In the genomic region with DNA sequence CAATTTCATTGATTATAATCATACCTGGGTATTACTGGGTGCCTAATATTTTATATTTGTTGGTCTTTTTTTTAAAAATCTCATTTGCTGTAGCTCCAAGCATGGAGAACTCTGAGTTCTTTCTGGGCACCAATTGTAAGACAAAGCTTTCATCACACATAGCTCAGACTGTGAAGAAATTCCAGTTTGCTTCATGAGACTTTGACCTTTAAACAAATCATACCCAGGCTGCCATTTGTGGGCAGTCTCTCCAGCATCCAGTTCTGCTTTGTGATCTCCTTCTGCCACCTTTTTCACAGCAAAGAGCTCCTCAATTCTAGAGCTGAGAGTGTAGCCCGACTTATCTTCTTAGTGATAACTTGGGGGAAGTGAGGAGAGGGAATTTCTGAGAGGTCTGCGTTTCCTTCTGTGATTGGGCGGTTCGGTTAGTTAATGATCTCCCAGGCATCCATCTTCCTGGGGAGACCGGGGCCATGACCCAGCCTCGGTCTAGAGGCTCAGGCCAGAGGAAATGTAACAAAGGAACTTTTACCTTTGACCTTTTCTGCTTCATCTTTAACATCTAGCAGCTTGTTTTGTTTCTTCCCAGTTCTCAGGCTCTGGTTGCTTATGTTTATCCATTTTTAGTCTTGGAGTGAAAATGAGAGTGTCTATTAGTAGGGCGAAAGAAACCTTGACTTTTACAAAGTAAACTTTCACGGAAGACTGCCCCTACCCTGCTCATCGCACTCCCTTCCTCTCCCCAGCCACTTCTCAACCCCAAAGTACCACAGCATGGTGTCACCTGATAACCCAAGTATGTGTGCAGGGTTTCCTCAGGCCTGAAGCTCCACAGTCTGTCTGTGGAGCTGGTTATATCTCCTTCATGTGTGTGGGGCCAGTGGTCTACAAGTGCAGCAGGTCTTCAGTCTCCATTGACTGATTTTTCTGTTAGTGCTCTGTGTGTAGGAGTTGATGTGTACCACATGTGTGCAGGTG, we compare ENCODE assay signal across 20 mouse cellular contexts. TPM values are rescaled to one million over a fixed set of nuclear protein-coding genes. Genes with fewer than 3 reads are reported as not detected.
A peak's percentile ranks its signal among the peaks of the same experiment; 100 is the strongest.
DNase-seq lines count a peak whose midpoint lies in the region; ATAC-seq and TF ChIP-seq lines count a peak whose summit lies in the region.
"Had no signal": no experiment of that assay in that cellular context is flagged by ENCODE, and none has a peak within 500 bp of the region (broad histone marks: within the 10 kb centered on the region; RNA-seq: fewer than 3 reads in every experiment).

No protein-coding gene starts in this region.

- no peak overlapping the region for H3K27ac ChIP-seq in neural tube, embryonic 15.5 days (replicated peaks)
- H3K27ac ChIP-seq in forebrain, embryonic 14.5 days (ENCODE audit: low read depth, low read length): no peak overlapping the region
- H3K27ac ChIP-seq in gastrocnemius, adult 2 months: no peak overlapping the region
- H3K27ac ChIP-seq: liver, embryonic 14.5 days; midbrain, embryonic 10.5 days had no signal

- no peaks in the 10 kb centered on the region for H3K4me1 ChIP-seq in neural tube, embryonic 15.5 days
- H3K4me1 ChIP-seq in forebrain, embryonic 14.5 days (ENCODE audit: control insufficient read depth, insufficient read depth, low read length): no peaks in the 10 kb centered on the region
- H3K4me1 ChIP-seq: midbrain, embryonic 10.5 days had no signal

- no peak for ATAC-seq in neural tube, embryonic 15.5 days (ENCODE audit: low FRiP score)
- no peak for ATAC-seq in forebrain, embryonic 14.5 days
- ATAC-seq: forebrain, embryonic 16.5 days had no signal

- no peaks in the 10 kb centered on the region for H3K27me3 ChIP-seq in neural tube, embryonic 15.5 days (replicated peaks)
- H3K27me3 ChIP-seq in forebrain, embryonic 14.5 days (replicated peaks; ENCODE audit: control insufficient read depth, insufficient read depth, low read length): no peaks in the 10 kb centered on the region

- DNase-seq in neural tube, embryonic 10.5 days (ENCODE audit: extremely low spot score, low spot score): peak; percentile 7
- peak; percentile 58 for DNase-seq in kidney, adult 18-20 months
- DNase-seq in kidney, postnatal 25 days: peak; percentile 60 to 75
- DNase-seq in yolk sac, embryonic 10.5 days (ENCODE audit: low spot score): peak; percentile 81
- DNase-seq in forebrain, embryonic 14.5 days (ENCODE audit: low spot score): no peak
- no peak for DNase-seq in MN1 (ENCODE audit: low spot score)
- no peak for DNase-seq in gastrocnemius, adult 2 months
- DNase-seq: adrenal gland, postnatal 14 days; cerebellum, adult 8-10 months had no signal

- no peak overlapping the region for H3K9ac ChIP-seq in neural tube, embryonic 15.5 days (replicated peaks)
- no peak overlapping the region for H3K9ac ChIP-seq in forebrain, embryonic 14.5 days (ENCODE audit: low read length)
- H3K9ac ChIP-seq: liver, embryonic 14.5 days had no signal

- TF ChIP-seq CTCF in gastrocnemius, adult 2 months (IDR thresholded peaks at IDR 0.05): no peak

- no peaks in the 10 kb centered on the region for H3K9me3 ChIP-seq in neural tube, embryonic 15.5 days (replicated peaks)
- H3K9me3 ChIP-seq in forebrain, embryonic 14.5 days (replicated peaks; ENCODE audit: control insufficient read depth, low read length): no peaks in the 10 kb centered on the region
- H3K9me3 ChIP-seq: midbrain, embryonic 10.5 days had no signal

- 53% methylated on average over 9 of the region's 9 CpGs for WGBS in neural tube, embryonic 15.5 days
- 78% methylated on average over 9 of the region's 9 CpGs for WGBS in forebrain, embryonic 14.5 days

- no peak overlapping the region for H3K4me3 ChIP-seq in neural tube, embryonic 15.5 days (replicated peaks)
- H3K4me3 ChIP-seq in forebrain, embryonic 14.5 days (ENCODE audit: low read depth, low read length): no peak overlapping the region
- H3K4me3 ChIP-seq in gastrocnemius, adult 2 months: no peak overlapping the region
- H3K4me3 ChIP-seq: midbrain, embryonic 10.5 days had no signal

- intact Hi-C loops in gastrocnemius, adult 2 months (cut with DNase I): no loop called here

- no peaks in the 10 kb centered on the region for H3K36me3 ChIP-seq in neural tube, embryonic 15.5 days
- H3K36me3 ChIP-seq in forebrain, embryonic 14.5 days (ENCODE audit: control insufficient read depth, insufficient read depth, low read length): no peaks in the 10 kb centered on the region
- H3K36me3 ChIP-seq: midbrain, embryonic 10.5 days had no signal

- no peak overlapping the region for H3K4me2 ChIP-seq in neural tube, embryonic 15.5 days
- H3K4me2 ChIP-seq in forebrain, embryonic 14.5 days (ENCODE audit: low read length): no peak overlapping the region
- H3K4me2 ChIP-seq: heart, embryonic 11.5 days had no signal

RNA-seq across cellular contexts. Expression of gene Ceacam1, which starts 27.2 kb away (rescaled TPM):
- polyA plus RNA-seq in neural tube, embryonic 15.5 days (2015; fragmentation: Nextera tagmentation; extraction: Ambion mirVana): 1.1 and 3.4 TPM in 2 replicates
- polyA plus RNA-seq in forebrain, embryonic 14.5 days (2014; fragmentation: Nextera tagmentation; extraction: Ambion mirVana): 0.95 and 0.99 TPM in 2 replicates
- 1 to 10 TPM; 4.0 to 6.2 TPM for total RNA-seq in gastrocnemius, adult 2 months (2021)

RNA-seq across cellular contexts. Expression of gene Cxcl17, which starts 37.5 kb away (rescaled TPM):
- polyA plus RNA-seq in neural tube, embryonic 15.5 days (2015; fragmentation: Nextera tagmentation; extraction: Ambion mirVana): 1.3 and 1.6 TPM in 2 replicates
- not detected in 2 replicates for polyA plus RNA-seq in forebrain, embryonic 14.5 days (2014; fragmentation: Nextera tagmentation; extraction: Ambion mirVana)
- not detected for total RNA-seq in gastrocnemius, adult 2 months (2021)
- total RNA-seq: adrenal gland, postnatal 14 days; gastrocnemius, adult 8-10 months; hematopoietic stem cell, adult 5-6 weeks; layer of hippocampus, postnatal 10 days; left cerebral cortex, postnatal 14 days had no signal
- polyA plus RNA-seq: C2C12; cortical plate, adult 2 months; heart, embryonic 11.5 days; liver, embryonic 14.5 days had no signal

RNA-seq across cellular contexts. Expression of gene Lipe, which starts 51.7 kb away (rescaled TPM):
- 12.1 and 12.5 TPM in 2 replicates for polyA plus RNA-seq in neural tube, embryonic 15.5 days (2015; fragmentation: Nextera tagmentation; extraction: Ambion mirVana)
- 5.3 and 8.3 TPM in 2 replicates for polyA plus RNA-seq in forebrain, embryonic 14.5 days (2014; fragmentation: Nextera tagmentation; extraction: Ambion mirVana)
- 10 to 100 TPM; 13.4 to 17.9 TPM for total RNA-seq in gastrocnemius, adult 2 months (2021)

Comparison
In these comparisons a context has a peak if more than half of its experiments do, and no peak if none do; other contexts are left out.
1. DNase-seq: peak in neural tube, embryonic 10.5 days (single experiment), kidney, adult 18-20 months (single experiment), kidney, postnatal 25 days (2 of 2) and yolk sac, embryonic 10.5 days (single experiment); none in forebrain, embryonic 14.5 days (single experiment), MN1 (single experiment) and gastrocnemius, adult 2 months (single experiment).